Mouse (Mus musculus): Measurements from ENCODE around the gene Sox30. TPM values are rescaled to one million over a fixed set of nuclear protein-coding genes. Genes with fewer than 3 reads are reported as not detected.
A peak's percentile ranks its signal among the peaks of the same experiment; 100 is the strongest.

Gene Sox30
- polyA plus RNA-seq, 1 experiment, result 0.26 TPM

- no peak for DNase-seq
- TF ChIP-seq POLR2A (IDR thresholded peaks at IDR 0.05; ENCODE audit: control insufficient read depth, extremely low read depth, insufficient read depth, low read length, poor library complexity), result no peak
- TF ChIP-seq CTCF (IDR thresholded peaks at IDR 0.05; ENCODE audit: borderline replicate concordance, control insufficient read depth, extremely low read depth, insufficient read depth, low read length, poor library complexity), result no peak
- WGBS, result 96% methylated on average over 4 of the region's 4 CpGs
Observed at GRCm38 (mm10) chr11:46058916-46059315, 78.8 kb downstream of the Sox30 start.

DNA sequence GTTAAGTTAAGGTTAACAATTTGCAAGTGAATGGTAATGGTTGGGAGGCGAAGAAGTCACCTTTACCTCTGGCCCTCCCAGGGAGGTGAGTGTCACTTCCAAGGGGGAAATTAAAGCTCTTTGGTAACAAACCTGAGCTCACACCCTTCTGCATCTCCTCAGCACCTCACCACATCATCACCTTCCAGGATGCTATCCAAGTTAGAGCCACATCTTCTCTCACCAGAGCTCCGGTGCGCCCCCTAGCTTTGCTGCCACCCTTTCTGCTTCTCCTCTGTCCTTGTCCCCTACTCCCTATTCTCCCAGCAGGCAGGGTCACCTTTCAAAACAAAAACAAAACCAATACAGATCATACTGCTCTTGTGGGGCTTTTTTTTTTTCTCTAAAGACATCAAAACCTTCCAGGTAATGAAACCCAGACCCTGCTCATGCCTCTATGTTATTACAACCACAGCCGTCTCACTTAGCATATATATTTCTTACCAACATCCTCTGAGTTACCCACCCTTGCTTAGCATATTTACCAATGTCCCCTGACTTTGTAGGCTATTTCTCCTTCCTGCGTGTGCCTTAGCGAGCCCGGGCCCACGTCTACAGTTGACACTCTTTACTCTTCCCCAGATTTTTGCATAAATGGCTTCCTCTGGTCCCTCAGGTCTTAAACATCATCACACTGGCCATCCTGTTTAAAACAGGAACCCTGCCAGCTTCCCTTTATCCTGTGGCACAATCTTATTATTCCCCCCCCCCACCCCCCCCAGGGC lies 80.0 kb downstream of the Sox30 start:
- H3K4me1 ChIP-seq (replicated peaks; ENCODE audit: control insufficient read depth, insufficient read depth, low read length), result peaks cover 5% of the 10 kb centered on the region; the same call in 1 of the 2 replicates
- DNase-seq, result peak; percentile 28
- no peak overlapping the region for H3K27ac ChIP-seq (ENCODE audit: control insufficient read depth, insufficient read depth, low read length)
- TF ChIP-seq POLR2A (IDR thresholded peaks at IDR 0.05; ENCODE audit: control insufficient read depth, extremely low read depth, insufficient read depth, low read length, poor library complexity) (no peak), CTCF (IDR thresholded peaks at IDR 0.05; ENCODE audit: borderline replicate concordance, control insufficient read depth, extremely low read depth, insufficient read depth, low read length, poor library complexity) (no peak)
- no peak overlapping the region for H3K4me3 ChIP-seq (ENCODE audit: control insufficient read depth, insufficient read depth, low read length)
- no peaks in the 10 kb centered on the region for H3K36me3 ChIP-seq (ENCODE audit: control insufficient read depth, insufficient read depth, low read length)
- H3K27me3 ChIP-seq (ENCODE audit: control insufficient read depth, insufficient read depth, low read length), result no peaks in the 10 kb centered on the region; the same call in 1 of the 2 replicates
- WGBS, result 68% methylated on average over 8 of the region's 8 CpGs

More at GRCm38 (mm10) chr11:46058916-46059315, 78.8 kb downstream of the Sox30 start:
- Histone ChIP-seq H3K4me1 (replicated peaks; ENCODE audit: control insufficient read depth, insufficient read depth, low read length) (peaks cover 5% of the 10 kb centered on the region; the same call in 1 of the 2 replicates), H3K36me3 (ENCODE audit: control insufficient read depth, insufficient read depth, low read length) (no peaks in the 10 kb centered on the region), H3K27ac (ENCODE audit: control insufficient read depth, insufficient read depth, low read length) (no peak overlapping the region), H3K4me3 (ENCODE audit: control insufficient read depth, insufficient read depth, low read length) (no peak overlapping the region), H3K27me3 (ENCODE audit: control insufficient read depth, insufficient read depth, low read length) (no peaks in the 10 kb centered on the region; the same call in 1 of the 2 replicates)

DNA sequence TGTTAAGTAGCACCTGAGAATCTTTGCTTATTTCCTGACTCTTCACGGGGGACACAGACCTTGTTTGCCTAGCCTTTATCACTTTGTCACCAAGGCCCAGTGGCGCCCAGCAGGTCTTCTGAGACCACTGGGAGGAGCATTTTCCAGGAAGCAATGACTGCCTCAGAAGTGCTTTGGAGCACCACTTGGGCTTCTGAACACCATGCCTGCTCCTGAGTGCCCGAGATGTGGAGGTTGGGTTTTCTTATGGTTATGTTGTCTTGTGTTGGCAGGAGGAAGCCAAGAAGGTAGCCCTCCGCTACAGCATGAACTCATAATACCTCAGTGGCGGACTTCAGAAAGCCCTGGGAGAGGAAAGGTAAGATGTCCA lies 80.5 kb downstream of the Sox30 start:
- Histone ChIP-seq H3K36me3 (ENCODE audit: control insufficient read depth, insufficient read depth, low read length) (no peaks in the 10 kb centered on the region), H3K4me3 (ENCODE audit: control insufficient read depth, insufficient read depth, low read length) (no peak overlapping the region), H3K27me3 (ENCODE audit: control insufficient read depth, insufficient read depth, low read length) (no peaks in the 10 kb centered on the region; the same call in 1 of the 2 replicates), H3K27ac (ENCODE audit: control insufficient read depth, insufficient read depth, low read length) (no peak overlapping the region), H3K4me1 (replicated peaks; ENCODE audit: control insufficient read depth, insufficient read depth, low read length) (peaks cover 5% of the 10 kb centered on the region; the same call in 1 of the 2 replicates)
- no peak for TF ChIP-seq POLR2A (IDR thresholded peaks at IDR 0.05; ENCODE audit: control insufficient read depth, extremely low read depth, insufficient read depth, low read length, poor library complexity)
- DNase-seq, result no peak
- 71% methylated on average over 5 of the region's 5 CpGs for WGBS

- H3K27ac ChIP-seq (ENCODE audit: control insufficient read depth, insufficient read depth, low read length), result no peak overlapping the region
- no peaks in the 10 kb centered on the region; the same call in 1 of the 2 replicates for H3K27me3 ChIP-seq (ENCODE audit: control insufficient read depth, insufficient read depth, low read length)
- no peaks in the 10 kb centered on the region for H3K36me3 ChIP-seq (ENCODE audit: control insufficient read depth, insufficient read depth, low read length)
- 49% methylated on average over 6 of the region's 6 CpGs for WGBS
- H3K4me1 ChIP-seq (replicated peaks; ENCODE audit: control insufficient read depth, insufficient read depth, low read length), result peaks cover 5% of the 10 kb centered on the region; the same call in 1 of the 2 replicates
- H3K4me3 ChIP-seq (ENCODE audit: control insufficient read depth, insufficient read depth, low read length), result no peak overlapping the region
- no peak for DNase-seq
- TF ChIP-seq POLR2A (IDR thresholded peaks at IDR 0.05; ENCODE audit: control insufficient read depth, extremely low read depth, insufficient read depth, low read length, poor library complexity), result no peak
- no peak for TF ChIP-seq CTCF (IDR thresholded peaks at IDR 0.05; ENCODE audit: borderline replicate concordance, control insufficient read depth, extremely low read depth, insufficient read depth, low read length, poor library complexity)
Observed at GRCm38 (mm10) chr11:46061776-46062445, 81.8 kb downstream of the Sox30 start.

GRCm38 (mm10) chr11:46062569-46062968 lies 82.5 kb downstream of the Sox30 start:
- Histone ChIP-seq H3K4me3 (ENCODE audit: control insufficient read depth, insufficient read depth, low read length) (no peak overlapping the region), H3K36me3 (ENCODE audit: control insufficient read depth, insufficient read depth, low read length) (no peaks in the 10 kb centered on the region), H3K27ac (ENCODE audit: control insufficient read depth, insufficient read depth, low read length) (no peak overlapping the region), H3K27me3 (ENCODE audit: control insufficient read depth, insufficient read depth, low read length) (no peaks in the 10 kb centered on the region), H3K4me1 (replicated peaks; ENCODE audit: control insufficient read depth, insufficient read depth, low read length) (peaks cover 3% of the 10 kb centered on the region; the same call in 1 of the 2 replicates)
- no peak for DNase-seq
- TF ChIP-seq CTCF (IDR thresholded peaks at IDR 0.05; ENCODE audit: borderline replicate concordance, control insufficient read depth, extremely low read depth, insufficient read depth, low read length, poor library complexity) (no peak), POLR2A (IDR thresholded peaks at IDR 0.05; ENCODE audit: control insufficient read depth, extremely low read depth, insufficient read depth, low read length, poor library complexity) (no peak)
- WGBS, result 70% methylated on average over 4 of the region's 4 CpGs

GRCm38 (mm10) chr11:46062993-46063731 lies 83.1 kb downstream of the Sox30 start:
- H3K27ac ChIP-seq (ENCODE audit: control insufficient read depth, insufficient read depth, low read length), result no peak overlapping the region
- H3K36me3 ChIP-seq (ENCODE audit: control insufficient read depth, insufficient read depth, low read length), result no peaks in the 10 kb centered on the region
- 56% methylated on average over 9 of the region's 9 CpGs for WGBS
- H3K27me3 ChIP-seq (ENCODE audit: control insufficient read depth, insufficient read depth, low read length), result no peaks in the 10 kb centered on the region
- TF ChIP-seq CTCF (IDR thresholded peaks at IDR 0.05; ENCODE audit: borderline replicate concordance, control insufficient read depth, extremely low read depth, insufficient read depth, low read length, poor library complexity), result no peak
- TF ChIP-seq POLR2A (IDR thresholded peaks at IDR 0.05; ENCODE audit: control insufficient read depth, extremely low read depth, insufficient read depth, low read length, poor library complexity), result no peak
- H3K4me3 ChIP-seq (ENCODE audit: control insufficient read depth, insufficient read depth, low read length), result no peak overlapping the region
- peaks cover 3% of the 10 kb centered on the region; the same call in 1 of the 2 replicates for H3K4me1 ChIP-seq (replicated peaks; ENCODE audit: control insufficient read depth, insufficient read depth, low read length)
- no peak for DNase-seq

Measured in thymus, adult 2 months (tissue).